Comparison of ENCODE assay signal across 28 mouse cellular contexts in genomic region chr2:152589021-152589420, GRCm38 (mm10). TPM values are rescaled to one million over a fixed set of nuclear protein-coding genes. Genes with fewer than 3 reads are reported as not detected.
DNase-seq lines count a peak whose midpoint lies in the region; ATAC-seq lines count a peak whose summit lies in the region.
"Had no signal": no experiment of that assay in that cellular context is flagged by ENCODE, and none has a peak within 500 bp of the region (broad histone marks: within the 10 kb centered on the region; RNA-seq: fewer than 3 reads in every experiment).

No protein-coding gene starts in this region.

- no peak overlapping the region for H3K4me3 ChIP-seq in intestine, embryonic 15.5 days (replicated peaks)
- H3K4me3 ChIP-seq in forebrain, embryonic 11.5 days (ENCODE audit: low read depth, low read length) = no peak overlapping the region
- H3K4me3 ChIP-seq: embryonic facial prominence, embryonic 12.5 days; forebrain, embryonic 12.5 days; heart, embryonic 12.5 days; hindbrain, embryonic 10.5 days had no signal

- ATAC-seq in intestine, embryonic 15.5 days = peak; percentile 74
- ATAC-seq in forebrain, embryonic 11.5 days (replicated peaks; ENCODE audit: low FRiP score) = no peak
- ATAC-seq: CD4-positive, CD25-positive, alpha-beta regulatory T cell, adult 4 months; forebrain, embryonic 16.5 days had no signal

- no peak overlapping the region for H3K9ac ChIP-seq in intestine, embryonic 15.5 days
- no peak overlapping the region for H3K9ac ChIP-seq in forebrain, embryonic 11.5 days (ENCODE audit: low read length)
- H3K9ac ChIP-seq: embryonic facial prominence, embryonic 12.5 days; forebrain, embryonic 12.5 days; heart, embryonic 12.5 days; hindbrain, embryonic 14.5 days had no signal

- no peaks in the 10 kb centered on the region for H3K27me3 ChIP-seq in intestine, embryonic 15.5 days (replicated peaks)
- H3K27me3 ChIP-seq in forebrain, embryonic 11.5 days (ENCODE audit: control insufficient read depth, insufficient read depth, low read length) = no peaks in the 10 kb centered on the region
- H3K27me3 ChIP-seq: embryonic facial prominence, embryonic 12.5 days; forebrain, embryonic 12.5 days; heart, embryonic 12.5 days had no signal

- H3K4me2 ChIP-seq in intestine, embryonic 15.5 days (replicated peaks) = no peak overlapping the region
- no peak overlapping the region for H3K4me2 ChIP-seq in forebrain, embryonic 11.5 days (ENCODE audit: low read depth, low read length, severe bottlenecking)
- H3K4me2 ChIP-seq: embryonic facial prominence, embryonic 12.5 days; forebrain, embryonic 12.5 days; heart, embryonic 12.5 days; hindbrain, embryonic 14.5 days had no signal

- peak; percentile 33 to 53 for DNase-seq in kidney, postnatal 25 days
- no peak for DNase-seq in kidney, adult 18-20 months
- peak; percentile 14 for DNase-seq in retina, postnatal 1 day
- no peak for DNase-seq in retina, embryonic 14.5 days (ENCODE audit: low spot score)
- no peak for DNase-seq in forebrain, embryonic 11.5 days (ENCODE audit: low spot score)
- DNase-seq in adrenal gland, adult 2 months = no peak
- DNase-seq: adrenal gland, postnatal 10 days; B cell, adult 2 months; cerebellum, adult 11 months; cerebellum, adult 8-10 months; cerebellum, postnatal 14 days; gastrocnemius, postnatal 14 days had no signal

- no peaks in the 10 kb centered on the region for H3K36me3 ChIP-seq in intestine, embryonic 15.5 days
- no peaks in the 10 kb centered on the region for H3K36me3 ChIP-seq in forebrain, embryonic 11.5 days (ENCODE audit: control insufficient read depth, insufficient read depth, low read length)
- H3K36me3 ChIP-seq: embryonic facial prominence, embryonic 12.5 days; forebrain, embryonic 12.5 days; G1E; heart, embryonic 12.5 days; hindbrain, embryonic 10.5 days had no signal

- WGBS in intestine, embryonic 15.5 days = 35% methylated on average over 6 of the region's 6 CpGs
- WGBS in forebrain, embryonic 11.5 days = 34% methylated on average over 6 of the region's 6 CpGs

- H3K27ac ChIP-seq in intestine, embryonic 15.5 days = no peak overlapping the region
- no peak overlapping the region for H3K27ac ChIP-seq in forebrain, embryonic 11.5 days (ENCODE audit: low read depth, low read length)
- H3K27ac ChIP-seq: embryonic facial prominence, embryonic 12.5 days; forebrain, embryonic 12.5 days; hindbrain, embryonic 10.5 days; hindbrain, embryonic 14.5 days had no signal

- no peaks in the 10 kb centered on the region for H3K4me1 ChIP-seq in intestine, embryonic 15.5 days (replicated peaks)
- no peaks in the 10 kb centered on the region for H3K4me1 ChIP-seq in forebrain, embryonic 11.5 days (replicated peaks; ENCODE audit: control insufficient read depth, insufficient read depth, low read length)
- H3K4me1 ChIP-seq: embryonic facial prominence, embryonic 12.5 days; heart, embryonic 12.5 days; hindbrain, embryonic 10.5 days had no signal

- H3K9me3 ChIP-seq in intestine, embryonic 15.5 days = no peaks in the 10 kb centered on the region
- H3K9me3 ChIP-seq in forebrain, embryonic 11.5 days (ENCODE audit: control insufficient read depth, low read length) = no peaks in the 10 kb centered on the region
- H3K9me3 ChIP-seq: embryonic facial prominence, embryonic 12.5 days; forebrain, embryonic 12.5 days; G1E; heart, embryonic 12.5 days; hindbrain, embryonic 10.5 days had no signal

RNA-seq across cellular contexts. Expression of gene Defb19, which starts 8.9 kb away (rescaled TPM):
- polyA plus RNA-seq in intestine, embryonic 15.5 days (2015; fragmentation: Nextera tagmentation; extraction: Ambion mirVana) = not detected in 2 replicates
- not detected in 2 replicates for polyA plus RNA-seq in forebrain, embryonic 11.5 days (2014; fragmentation: Nextera tagmentation; extraction: Ambion mirVana)
- total RNA-seq in adrenal gland, adult 2 months (2021) = under 1 TPM in 1 of 2 experiments, not detected in 1; 0.90 TPM
- polyA plus RNA-seq in adrenal gland, adult 2 months (2012; rRNA removed) = not detected in 2 replicates
- total RNA-seq: common myeloid progenitor, adult 5-6 weeks; G1E; gastrocnemius, adult 18-20 months; gastrocnemius, postnatal 14 days; heart, postnatal 25 days had no signal
- polyA plus RNA-seq: brain, embryonic 14.5 days; CD4-positive, CD25-positive, alpha-beta regulatory T cell, adult 4 months; embryonic facial prominence, embryonic 12.5 days; forebrain, embryonic 12.5 days; forebrain, embryonic 16.5 days; G1E; hindbrain, embryonic 10.5 days; hindbrain, embryonic 14.5 days had no signal

RNA-seq across cellular contexts. Expression of gene Defb45, which starts 10.2 kb away (rescaled TPM):
- polyA plus RNA-seq in intestine, embryonic 15.5 days (2015; fragmentation: Nextera tagmentation; extraction: Ambion mirVana) = not detected in 2 replicates
- not detected in 2 replicates for polyA plus RNA-seq in forebrain, embryonic 11.5 days (2014; fragmentation: Nextera tagmentation; extraction: Ambion mirVana)
- not detected for total RNA-seq in adrenal gland, adult 2 months (2021)
- not detected in 2 replicates for polyA plus RNA-seq in adrenal gland, adult 2 months (2012; rRNA removed)
- total RNA-seq: adrenal gland, postnatal 10 days; adrenal gland, postnatal 4 days; common myeloid progenitor, adult 5-6 weeks; G1E; gastrocnemius, adult 18-20 months; gastrocnemius, postnatal 14 days; heart, adult 8-10 months; heart, postnatal 25 days had no signal
- polyA plus RNA-seq: brain, embryonic 14.5 days; CD4-positive, CD25-positive, alpha-beta regulatory T cell, adult 4 months; embryonic facial prominence, embryonic 12.5 days; forebrain, embryonic 12.5 days; forebrain, embryonic 16.5 days; G1E; heart, embryonic 12.5 days; heart, embryonic 16.5 days; hindbrain, embryonic 10.5 days; hindbrain, embryonic 14.5 days had no signal

RNA-seq across cellular contexts. Expression of gene Defb36, which starts 15.1 kb away (rescaled TPM):
- polyA plus RNA-seq in intestine, embryonic 15.5 days (2015; fragmentation: Nextera tagmentation; extraction: Ambion mirVana) = not detected in 2 replicates
- not detected in 2 replicates for polyA plus RNA-seq in forebrain, embryonic 11.5 days (2014; fragmentation: Nextera tagmentation; extraction: Ambion mirVana)
- under 1 TPM in 1 of 2 experiments, not detected in 1; 0.73 TPM for total RNA-seq in adrenal gland, adult 2 months (2021)
- 0.86 and 0.95 TPM in 2 replicates for polyA plus RNA-seq in adrenal gland, adult 2 months (2012; rRNA removed)
- total RNA-seq: common myeloid progenitor, adult 5-6 weeks; G1E; gastrocnemius, adult 18-20 months; gastrocnemius, postnatal 14 days; heart, adult 8-10 months; heart, postnatal 25 days had no signal
- polyA plus RNA-seq: brain, embryonic 14.5 days; CD4-positive, CD25-positive, alpha-beta regulatory T cell, adult 4 months; embryonic facial prominence, embryonic 12.5 days; forebrain, embryonic 12.5 days; forebrain, embryonic 16.5 days; G1E; heart, embryonic 12.5 days; heart, embryonic 16.5 days; hindbrain, embryonic 10.5 days; hindbrain, embryonic 14.5 days had no signal

RNA-seq across cellular contexts. Expression of gene Defb21, which starts 16.5 kb away (rescaled TPM):
- not detected in 2 replicates for polyA plus RNA-seq in intestine, embryonic 15.5 days (2015; fragmentation: Nextera tagmentation; extraction: Ambion mirVana)
- not detected in 2 replicates for polyA plus RNA-seq in forebrain, embryonic 11.5 days (2014; fragmentation: Nextera tagmentation; extraction: Ambion mirVana)
- total RNA-seq in adrenal gland, adult 2 months (2021) = not detected
- not detected in 2 replicates for polyA plus RNA-seq in adrenal gland, adult 2 months (2012; rRNA removed)
- total RNA-seq: adrenal gland, postnatal 10 days; adrenal gland, postnatal 4 days; common myeloid progenitor, adult 5-6 weeks; G1E; gastrocnemius, adult 18-20 months; gastrocnemius, postnatal 14 days; heart, adult 8-10 months; heart, postnatal 25 days had no signal
- polyA plus RNA-seq: brain, embryonic 14.5 days; CD4-positive, CD25-positive, alpha-beta regulatory T cell, adult 4 months; embryonic facial prominence, embryonic 12.5 days; forebrain, embryonic 12.5 days; forebrain, embryonic 16.5 days; G1E; heart, embryonic 12.5 days; heart, embryonic 16.5 days; hindbrain, embryonic 10.5 days; hindbrain, embryonic 14.5 days had no signal

RNA-seq across cellular contexts. Expression of gene Gm17416, which starts 19.9 kb away (rescaled TPM):
- polyA plus RNA-seq in intestine, embryonic 15.5 days (2015; fragmentation: Nextera tagmentation; extraction: Ambion mirVana) = not detected in 2 replicates
- polyA plus RNA-seq in forebrain, embryonic 11.5 days (2014; fragmentation: Nextera tagmentation; extraction: Ambion mirVana) = not detected in 2 replicates
- not detected for total RNA-seq in adrenal gland, adult 2 months (2021)
- not detected in 2 replicates for polyA plus RNA-seq in adrenal gland, adult 2 months (2012; rRNA removed)
- total RNA-seq: adrenal gland, postnatal 10 days; adrenal gland, postnatal 4 days; common myeloid progenitor, adult 5-6 weeks; G1E; gastrocnemius, adult 18-20 months; gastrocnemius, postnatal 14 days; heart, adult 8-10 months; heart, postnatal 25 days had no signal
- polyA plus RNA-seq: brain, embryonic 14.5 days; CD4-positive, CD25-positive, alpha-beta regulatory T cell, adult 4 months; embryonic facial prominence, embryonic 12.5 days; forebrain, embryonic 12.5 days; forebrain, embryonic 16.5 days; G1E; heart, embryonic 12.5 days; heart, embryonic 16.5 days; hindbrain, embryonic 10.5 days; hindbrain, embryonic 14.5 days had no signal

Comparison
In these comparisons a context has a peak if more than half of its experiments do, and no peak if none do; other contexts are left out.
1. DNase-seq: peak in kidney, postnatal 25 days (2 of 2) and retina, postnatal 1 day (single experiment); none in kidney, adult 18-20 months (single experiment), retina, embryonic 14.5 days (single experiment), forebrain, embryonic 11.5 days (single experiment) and adrenal gland, adult 2 months (single experiment).